Mouse (Mus musculus) midbrain, embryonic 15.5 days (tissue): ENCODE measurements around the gene Lmcd1. TPM values are rescaled to one million over a fixed set of nuclear protein-coding genes. Genes with fewer than 3 reads are reported as not detected.
"Not testable (repeated sequence)": the region's sequence is repeated elsewhere in the genome, so short reads cannot be mapped to it uniquely, and the experiment has no call there.

ENCODE experiments used
- ATAC-seq: fragments of 200-750 bp; cut with Nextera tagmentation; replicated peaks from 2 replicates; pipeline ENCODE4 v1.8.0; 2017; ENCODE audit warnings: moderate TSS enrichment
- H3K27ac ChIP-seq: fragments of 300-500 bp; sonication (generic); 2 replicates; pipeline ENCODE4 v1.5.1; 2015; ENCODE audit warnings: mild to moderate bottlenecking, inconsistent platforms
- H3K27me3 ChIP-seq: fragments of 300-500 bp; sonication (generic); replicated peaks from 2 replicates; pipeline ENCODE4 v1.6.1; 2015; ENCODE audit warnings: inconsistent platforms
- H3K36me3 ChIP-seq: fragments of 300-500 bp; sonication (generic); replicated peaks from 2 replicates; pipeline ENCODE4 v1.6.1; 2015; ENCODE audit warnings: inconsistent platforms
- H3K4me1 ChIP-seq: fragments of 300-500 bp; sonication (generic); 2 replicates; pipeline ENCODE4 v1.6.1; 2015; ENCODE audit warnings: inconsistent platforms
- H3K4me2 ChIP-seq: fragments of 300-500 bp; sonication (generic); 2 replicates; pipeline ENCODE4 v1.6.1; 2015; ENCODE audit warnings: inconsistent platforms, mild to moderate bottlenecking, moderate library complexity
- H3K4me3 ChIP-seq: fragments of 300-500 bp; sonication (generic); 2 replicates; pipeline ENCODE4 v1.5.1; 2015; ENCODE audit warnings: mild to moderate bottlenecking, inconsistent platforms
- H3K9ac ChIP-seq: fragments of 300-500 bp; sonication (generic); 2 replicates; pipeline ENCODE4 v1.6.1; 2015; ENCODE audit warnings: mild to moderate bottlenecking, inconsistent platforms
- H3K9me3 ChIP-seq: fragments of 300-500 bp; sonication (generic); 2 replicates; pipeline ENCODE4 v1.6.1; 2016; ENCODE audit warnings: inconsistent platforms
- WGBS: fragments of 180-500 bp; shearing (Covaris S2); methylation state at CpG from one replicate; pipeline ENCODE4 v1.1.7; 2015; ENCODE audit warnings: mixed read lengths; 5-methylcytosine and 5-hydroxymethylcytosine counted together
- polyA plus RNA-seq: library from polyadenylated mRNA; unstranded; fragments of >200 nt; fragmentation: Nextera tagmentation; extraction: Ambion mirVana; gene quantifications from 2 replicates; pipeline ENCODE4 v1.2.1, GENCODE M21; 2015

Gene Lmcd1
- 9.6 and 11.9 TPM in 2 replicates for polyA plus RNA-seq

- Histone ChIP-seq H3K36me3 (no peaks in the 10 kb centered on the region), H3K4me1 (peaks cover 18% of the 10 kb centered on the region), H3K9ac (peak within 1 kb of the TSS; percentile 28; the same call in 1 of the 2 replicates), H3K4me2 (peak within 1 kb of the TSS; percentile 76), H3K4me3 (peak within 1 kb of the TSS; percentile 34), H3K27me3 (no peaks in the 10 kb centered on the region), H3K9me3 (no peaks in the 10 kb centered on the region), H3K27ac (peak within 1 kb of the TSS; percentile 73)
- WGBS: 2% methylated on average over 21 of the region's 21 CpGs
- peak; percentile 96 for ATAC-seq
Observed at GRCm38 (mm10) chr6:112273501-112274205, at the start of gene Lmcd1. Gene Lmcd1 (plus strand): TSS chr6:112273758.

GRCm38 (mm10) chr6:112223877-112224632 is 49.5 kb upstream of the Lmcd1 start:
- 83% methylated on average over 13 of the region's 13 CpGs for WGBS
- H3K4me3 ChIP-seq: no peak overlapping the region
- no peaks in the 10 kb centered on the region for H3K9me3 ChIP-seq
- no peaks in the 10 kb centered on the region for H3K36me3 ChIP-seq
- no peak for ATAC-seq
- H3K27me3 ChIP-seq: no peaks in the 10 kb centered on the region
- H3K4me2 ChIP-seq: no peak overlapping the region
- H3K9ac ChIP-seq: no peak overlapping the region
- H3K27ac ChIP-seq: no peak overlapping the region
- no peaks in the 10 kb centered on the region for H3K4me1 ChIP-seq

- no peak overlapping the region for H3K9ac ChIP-seq
- no peak overlapping the region for H3K4me2 ChIP-seq
- H3K27me3 ChIP-seq: no peaks in the 10 kb centered on the region
- ATAC-seq: no peak
- no peak overlapping the region for H3K27ac ChIP-seq
- H3K36me3 ChIP-seq: no peaks in the 10 kb centered on the region
- no peaks in the 10 kb centered on the region for H3K9me3 ChIP-seq
- 93% methylated on average over 1 of the region's 1 CpGs for WGBS
- H3K4me1 ChIP-seq: no peaks in the 10 kb centered on the region
- H3K4me3 ChIP-seq: no peak overlapping the region
Observed at GRCm38 (mm10) chr6:112236775-112237174, 36.8 kb upstream of the Lmcd1 start.

GRCm38 (mm10) chr6:112242216-112242615 is 31.3 kb upstream of the Lmcd1 start:
- ATAC-seq: no peak
- H3K9me3 ChIP-seq: no peaks in the 10 kb centered on the region
- H3K27ac ChIP-seq: no peak overlapping the region
- no peak overlapping the region for H3K4me3 ChIP-seq
- H3K27me3 ChIP-seq: no peaks in the 10 kb centered on the region
- WGBS: 57% methylated on average over 2 of the region's 2 CpGs
- no peak overlapping the region for H3K4me2 ChIP-seq
- H3K36me3 ChIP-seq: no peaks in the 10 kb centered on the region
- H3K9ac ChIP-seq: no peak overlapping the region
- no peaks in the 10 kb centered on the region for H3K4me1 ChIP-seq

- Histone ChIP-seq H3K27me3 (no peaks in the 10 kb centered on the region), H3K9ac (no peak overlapping the region), H3K4me2 (no peak overlapping the region), H3K4me3 (no peak overlapping the region), H3K27ac (no peak overlapping the region), H3K9me3 (no peaks in the 10 kb centered on the region), H3K36me3 (no peaks in the 10 kb centered on the region), H3K4me1 (no peaks in the 10 kb centered on the region)
- 56% methylated on average over 4 of the region's 4 CpGs for whole genome bisulfite sequencing
- no peak for ATAC-seq
Observed at GRCm38 (mm10) chr6:112245639-112246038, 27.9 kb upstream of the Lmcd1 start.

GRCm38 (mm10) chr6:112246636-112247035 is 26.9 kb upstream of the Lmcd1 start:
- Histone ChIP-seq H3K4me1 (no peaks in the 10 kb centered on the region), H3K36me3 (no peaks in the 10 kb centered on the region), H3K27ac (no peak overlapping the region), H3K9ac (no peak overlapping the region), H3K4me3 (no peak overlapping the region), H3K9me3 (no peaks in the 10 kb centered on the region), H3K4me2 (no peak overlapping the region), H3K27me3 (no peaks in the 10 kb centered on the region)
- no peak for ATAC-seq
- 76% methylated on average over 1 of the region's 1 CpGs for WGBS

GRCm38 (mm10) chr6:112253943-112254342 is 19.6 kb upstream of the Lmcd1 start:
- not testable (repeated sequence) for H3K4me3 ChIP-seq, ATAC-seq, H3K9ac ChIP-seq, H3K9me3 ChIP-seq, H3K4me2 ChIP-seq, H3K36me3 ChIP-seq, H3K4me1 ChIP-seq, H3K27ac ChIP-seq, H3K27me3 ChIP-seq
- 91% methylated on average over 3 of the region's 3 CpGs for WGBS

GRCm38 (mm10) chr6:112254967-112255366 is 18.6 kb upstream of the Lmcd1 start:
- 91% methylated on average over 2 of the region's 2 CpGs for WGBS
- no peaks in the 10 kb centered on the region for H3K36me3 ChIP-seq
- H3K9ac ChIP-seq: no peak overlapping the region
- H3K27me3 ChIP-seq: no peaks in the 10 kb centered on the region
- H3K4me1 ChIP-seq: no peaks in the 10 kb centered on the region
- no peak for ATAC-seq
- H3K9me3 ChIP-seq: no peaks in the 10 kb centered on the region
- no peak overlapping the region for H3K4me2 ChIP-seq
- no peak overlapping the region for H3K27ac ChIP-seq
- no peak overlapping the region for H3K4me3 ChIP-seq

GRCm38 (mm10) chr6:112255388-112256225 is 18.0 kb upstream of the Lmcd1 start:
- Histone ChIP-seq H3K27me3 (no peaks in the 10 kb centered on the region), H3K27ac (no peak overlapping the region), H3K9ac (no peak overlapping the region), H3K4me1 (no peaks in the 10 kb centered on the region), H3K4me2 (no peak overlapping the region), H3K9me3 (no peaks in the 10 kb centered on the region), H3K36me3 (no peaks in the 10 kb centered on the region), H3K4me3 (no peak overlapping the region)
- WGBS: 70% methylated on average over 11 of the region's 11 CpGs
- ATAC-seq: no peak

- no peak for ATAC-seq
- H3K4me3 ChIP-seq: no peak overlapping the region
- H3K9ac ChIP-seq: no peak overlapping the region
- WGBS: 90% methylated on average over 6 of the region's 6 CpGs
- H3K36me3 ChIP-seq: no peaks in the 10 kb centered on the region
- no peaks in the 10 kb centered on the region for H3K9me3 ChIP-seq
- no peak overlapping the region for H3K4me2 ChIP-seq
- no peaks in the 10 kb centered on the region for H3K27me3 ChIP-seq
- H3K4me1 ChIP-seq: no peaks in the 10 kb centered on the region
- H3K27ac ChIP-seq: no peak overlapping the region
Observed at GRCm38 (mm10) chr6:112256599-112256998, 17.0 kb upstream of the Lmcd1 start.

GRCm38 (mm10) chr6:112261089-112261488 is 12.5 kb upstream of the Lmcd1 start:
- Histone ChIP-seq H3K27me3 (no peaks in the 10 kb centered on the region), H3K27ac (no peak overlapping the region), H3K36me3 (no peaks in the 10 kb centered on the region), H3K9me3 (no peaks in the 10 kb centered on the region), H3K4me3 (no peak overlapping the region), H3K4me1 (no peaks in the 10 kb centered on the region), H3K4me2 (no peak overlapping the region), H3K9ac (no peak overlapping the region)
- ATAC-seq: no peak

GRCm38 (mm10) chr6:112264321-112264720 is 9.2 kb upstream of the Lmcd1 start:
- H3K36me3 ChIP-seq: no peaks in the 10 kb centered on the region
- no peak for ATAC-seq

More at GRCm38 (mm10) chr6:112264321-112264720, 9.2 kb upstream of the Lmcd1 start:
- 97% methylated on average over 1 of the region's 1 CpGs for WGBS
- no peak overlapping the region for H3K4me2 ChIP-seq
- H3K4me1 ChIP-seq: peaks cover 4% of the 10 kb centered on the region; the same call in 1 of the 2 replicates
- H3K4me3 ChIP-seq: no peak overlapping the region
- H3K9me3 ChIP-seq: no peaks in the 10 kb centered on the region
- no peak overlapping the region for H3K27ac ChIP-seq
- H3K9ac ChIP-seq: no peak overlapping the region
- no peaks in the 10 kb centered on the region for H3K27me3 ChIP-seq
